Mouse (Mus musculus) erythroblast, adult 5-6 weeks (primary cell): Measurements from ENCODE around the gene Plekhh1. TPM values are rescaled to one million over a fixed set of nuclear protein-coding genes. Genes with fewer than 3 reads are reported as not detected.
"Not testable (repeated sequence)": the region's sequence is repeated elsewhere in the genome, so short reads cannot be mapped to it uniquely, and the experiment has no call there.

ENCODE experiments used
- ATAC-seq: replicated peaks from 2 replicates; pipeline ENCODE4 v1.8.0; 2016; ENCODE audit warnings: moderate number of reproducible peaks, mild to moderate bottlenecking, moderate TSS enrichment, inconsistent platforms; ENCODE audit not compliant: poor library complexity, low FRiP score, severe bottlenecking
- total RNA-seq, 2 experiments: library from RNA; stranded (forward) in 1 of 2; stranded (reverse) in 1 of 2; fragments of 150-400 nt in 1 of 2; fragments of 200-764, 138-1000 nt in 1 of 2; gene quantifications; 2 replicates each; pipeline versions ENCODE4 v1.2.3 to v1.2.4; 2015 to 2017; ENCODE audit warnings: low replicate concordance in 2 of 2

Plekhh1 gene
- total RNA-seq, 2 experiments from 2014 or later, result not detected

DNA sequence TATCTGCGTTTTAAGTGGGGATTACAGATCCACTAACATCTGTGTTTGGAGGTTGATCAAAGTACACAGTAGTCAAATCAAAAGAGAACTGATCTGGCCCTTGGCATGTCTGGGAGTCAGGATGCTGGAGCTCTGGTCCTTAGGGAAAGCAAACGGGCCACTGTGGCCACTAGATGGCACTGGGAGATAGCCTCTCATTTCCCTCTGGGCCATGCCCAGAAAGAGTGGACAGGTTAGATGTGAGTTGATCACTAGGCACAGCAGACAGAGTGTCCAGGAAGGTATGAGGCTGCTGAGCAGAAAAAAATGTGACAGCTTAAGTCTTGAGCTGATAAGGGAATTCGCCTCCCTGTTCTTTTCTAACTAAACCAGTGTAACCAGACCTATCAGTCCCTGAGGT is 6.1 kb upstream of the Plekhh1 start:
- ATAC-seq, result no peak

DNA sequence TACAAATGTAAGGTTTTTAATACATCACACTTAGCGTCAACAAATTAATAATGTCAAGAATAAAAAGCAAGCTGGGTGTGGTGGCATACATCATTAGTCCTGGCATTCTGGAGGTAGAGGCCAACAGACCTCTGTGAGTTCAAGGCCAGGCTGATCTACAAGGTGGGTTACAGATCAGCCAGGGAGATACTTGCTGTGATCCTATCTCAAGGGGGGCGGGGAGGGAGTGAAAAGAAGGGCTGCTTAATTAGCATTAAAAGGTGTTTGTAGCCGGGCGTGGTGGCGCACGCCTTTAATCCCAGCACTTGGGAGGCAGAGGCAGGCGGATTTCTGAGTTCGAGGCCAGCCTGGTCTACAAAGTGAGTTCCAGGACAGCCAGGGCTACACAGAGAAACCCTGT is 1.4 kb upstream of the Plekhh1 start:
- not testable (repeated sequence) for ATAC-seq

DNA sequence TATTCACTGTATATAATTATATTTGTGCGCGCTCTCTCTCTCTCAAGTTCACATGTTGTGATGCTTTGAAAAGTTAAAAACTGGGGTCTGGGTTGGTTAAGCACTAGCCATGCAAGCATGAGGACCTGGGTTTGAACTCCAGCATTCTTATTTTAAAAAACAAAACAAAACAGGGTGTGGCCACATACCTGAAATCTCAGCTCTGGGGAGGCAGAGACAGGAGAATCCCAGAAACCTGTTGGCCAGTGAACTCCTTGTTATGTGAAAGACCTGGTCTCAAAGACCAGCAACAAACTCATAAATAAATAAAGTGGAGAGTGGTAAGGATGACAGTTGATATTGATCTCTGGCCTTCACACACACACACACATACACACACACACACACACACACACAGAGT is 5.4 kb downstream of the Plekhh1 start:
- no peak for ATAC-seq

DNA sequence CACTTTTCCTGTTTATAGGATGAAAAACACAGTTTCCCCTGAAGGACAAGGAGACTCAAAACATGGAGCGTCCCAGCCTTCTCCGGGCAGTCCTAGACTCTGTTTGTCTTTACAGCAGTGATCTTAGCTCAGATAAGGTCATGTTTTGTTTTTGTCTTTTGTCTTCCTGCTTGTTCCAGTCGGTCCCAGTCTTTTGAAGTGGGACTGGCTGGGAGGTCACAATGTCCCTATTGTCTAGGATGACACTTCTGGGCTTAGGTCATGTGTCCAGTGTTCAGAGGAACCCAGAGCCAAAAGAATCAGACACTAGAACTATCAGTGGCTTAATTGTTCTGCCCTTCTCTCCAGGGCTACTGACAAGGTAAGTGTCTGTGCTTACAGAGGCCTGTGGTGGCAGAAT is 6.4 kb downstream of the Plekhh1 start:
- ATAC-seq, result no peak

DNA sequence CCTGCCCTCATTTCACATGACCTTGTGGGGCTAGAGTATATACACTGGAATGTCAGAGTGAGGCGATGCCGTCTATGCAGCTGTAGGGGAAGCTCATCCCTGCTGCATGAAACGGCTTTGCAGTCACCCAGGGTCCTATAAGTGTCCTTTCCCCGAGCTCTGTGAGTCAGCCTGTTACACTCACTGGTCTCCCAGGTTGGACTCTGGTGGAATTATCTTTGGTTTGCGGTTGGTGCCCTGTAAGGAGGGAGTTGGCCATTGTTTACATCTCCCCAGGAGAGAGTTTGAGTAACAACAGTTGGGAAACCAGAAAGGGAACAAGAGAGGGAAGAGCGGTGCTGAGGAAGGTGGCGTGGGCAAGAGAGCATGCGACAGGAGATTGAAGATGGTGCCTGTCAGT is 10.7 kb downstream of the Plekhh1 start:
- no peak for ATAC-seq

DNA sequence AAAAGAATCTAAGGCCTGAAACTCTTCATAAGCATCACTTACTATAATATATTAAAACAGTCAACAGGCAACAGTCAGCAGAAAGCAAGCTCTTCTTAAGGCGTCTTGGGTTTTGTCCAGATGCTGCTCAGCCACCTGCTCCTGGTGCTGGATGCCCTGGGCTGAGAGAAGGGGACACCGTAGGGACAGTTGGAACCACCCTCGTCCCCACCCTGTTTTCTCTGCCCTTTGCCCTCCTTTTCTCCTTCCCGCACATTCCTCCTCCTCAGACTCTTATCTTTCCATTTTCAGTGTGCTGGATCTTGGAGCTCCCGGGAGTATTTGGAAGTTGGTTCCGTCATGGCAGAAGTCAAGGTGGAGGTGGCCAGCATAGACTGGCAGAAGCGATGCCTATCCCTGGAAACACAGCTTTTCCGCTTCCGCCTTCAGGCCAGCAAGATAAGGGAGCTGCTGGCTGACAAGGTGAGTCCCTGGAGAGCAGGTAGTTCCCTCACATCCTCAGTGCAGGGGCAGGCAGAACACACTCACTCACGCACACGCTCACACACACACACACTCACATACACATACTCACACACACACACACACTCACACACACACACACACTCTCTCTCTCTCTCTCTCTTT is 11.4 kb downstream of the Plekhh1 start:
- ATAC-seq, result no peak

DNA sequence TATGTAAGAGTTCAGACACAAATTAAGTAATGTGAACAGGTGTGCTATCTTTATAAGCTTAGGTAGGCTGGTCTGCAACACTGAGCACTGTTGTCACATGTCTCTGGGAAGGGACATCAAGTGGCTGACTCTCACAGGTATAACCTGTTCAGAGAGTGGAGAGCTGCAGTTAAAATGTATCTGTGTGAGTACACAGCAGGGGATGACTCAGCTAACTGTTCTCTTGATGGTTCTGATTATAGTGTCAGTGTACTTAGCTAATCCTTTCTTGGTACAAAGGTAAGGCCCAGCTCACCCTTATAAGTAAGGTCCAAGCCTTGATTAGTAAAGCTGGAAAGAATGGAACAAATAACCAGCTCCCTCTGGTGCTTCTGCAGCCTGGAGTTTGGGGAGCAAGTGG is 12.5 kb downstream of the Plekhh1 start:
- no peak for ATAC-seq

DNA sequence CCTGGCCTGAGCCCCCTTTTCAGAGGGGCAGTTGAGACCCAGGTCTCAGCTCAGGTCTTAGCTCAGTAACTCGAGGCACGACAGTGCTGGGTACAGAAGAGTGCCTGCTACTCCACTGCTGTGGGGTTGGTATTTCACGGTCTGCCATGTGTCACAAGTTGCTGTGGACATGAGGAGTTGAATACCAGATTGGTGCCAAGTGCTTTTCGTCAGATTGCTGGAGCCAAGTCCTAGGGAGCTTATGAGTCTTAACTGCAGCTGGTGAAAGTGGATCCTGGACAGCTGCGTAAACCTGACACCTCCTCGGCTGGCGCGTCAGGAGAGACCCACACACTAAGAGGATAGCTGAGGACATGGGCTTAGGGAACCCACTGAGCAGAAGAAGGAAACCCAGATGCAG is 15.7 kb downstream of the Plekhh1 start:
- no peak for ATAC-seq

DNA sequence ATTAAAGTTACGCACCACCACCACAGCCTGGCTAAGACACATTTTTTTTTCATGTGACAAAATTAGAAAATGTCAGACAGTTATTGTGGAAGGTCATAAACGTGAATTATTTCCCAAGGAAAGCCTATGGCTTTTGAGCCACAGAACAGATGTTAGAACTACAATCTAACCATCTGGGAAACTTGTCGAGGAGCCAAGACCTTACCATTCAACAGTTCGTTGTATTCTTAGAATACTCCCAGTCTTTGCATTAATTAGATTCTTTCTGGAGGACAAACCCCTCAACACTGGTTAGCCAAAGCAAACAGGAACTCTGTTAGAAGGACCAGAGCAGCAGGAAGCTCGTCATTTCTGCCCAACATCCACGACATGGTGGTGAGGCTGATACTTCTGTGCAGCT is 17.2 kb downstream of the Plekhh1 start:
- ATAC-seq, result no peak

DNA sequence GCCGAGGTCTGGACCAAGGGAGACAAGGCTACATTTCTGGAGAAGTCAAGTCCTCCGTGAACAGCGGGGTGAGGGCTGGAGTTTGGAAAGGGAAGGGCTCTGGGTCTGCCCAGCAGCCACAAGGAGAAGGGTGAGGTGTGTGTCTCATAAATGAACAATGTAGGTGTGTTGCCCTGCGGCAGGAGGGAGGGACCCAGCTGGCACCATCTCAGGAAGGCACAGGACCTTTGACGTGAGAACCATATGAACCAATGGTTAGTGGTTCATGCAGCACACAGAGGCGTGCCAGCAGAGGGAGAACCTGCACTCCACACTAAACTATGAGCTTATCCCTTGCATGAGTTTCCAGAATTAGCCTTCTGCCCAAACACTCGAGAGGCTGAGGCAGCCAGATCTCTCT is 18.2 kb downstream of the Plekhh1 start:
- ATAC-seq, result no peak

DNA sequence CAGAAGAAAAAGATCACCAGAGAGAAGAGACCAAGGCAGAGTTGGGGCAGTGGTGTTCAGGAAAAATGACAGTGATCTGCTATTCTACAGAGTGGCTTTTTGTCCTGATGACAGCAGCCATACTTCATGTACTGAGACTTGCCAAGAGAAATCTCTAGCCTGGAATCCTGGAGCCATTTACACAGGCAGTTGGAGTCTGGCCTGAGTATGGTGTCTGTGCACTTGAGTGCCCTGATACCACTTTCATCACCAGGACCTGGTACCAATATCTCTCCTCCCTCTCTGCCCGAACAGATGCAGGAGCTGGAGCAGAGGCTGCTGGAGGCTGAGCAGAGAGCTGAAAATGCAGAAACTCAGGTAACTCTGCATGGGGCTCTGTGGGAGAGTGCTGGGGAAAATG is 19.9 kb downstream of the Plekhh1 start:
- no peak for ATAC-seq

DNA sequence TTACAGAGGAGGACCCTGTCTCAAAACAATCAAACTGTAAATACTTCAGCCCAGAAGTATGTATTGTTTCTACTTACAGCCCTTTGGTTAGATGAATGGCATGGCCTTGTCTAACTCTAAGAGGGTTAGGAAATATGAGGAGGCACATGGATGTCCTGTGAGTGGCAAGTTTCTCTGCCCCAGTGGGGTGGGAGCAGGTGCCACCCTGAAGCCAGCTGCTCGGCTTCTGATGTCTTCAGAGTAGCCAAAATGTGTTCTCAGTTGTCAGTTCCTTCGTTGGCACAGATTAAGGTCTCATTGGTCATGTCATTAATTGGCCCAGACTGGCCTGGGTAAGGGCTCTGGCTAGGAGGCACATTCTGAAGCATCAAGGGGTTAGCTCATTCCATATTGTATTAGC is 20.8 kb downstream of the Plekhh1 start:
- no peak for ATAC-seq

DNA sequence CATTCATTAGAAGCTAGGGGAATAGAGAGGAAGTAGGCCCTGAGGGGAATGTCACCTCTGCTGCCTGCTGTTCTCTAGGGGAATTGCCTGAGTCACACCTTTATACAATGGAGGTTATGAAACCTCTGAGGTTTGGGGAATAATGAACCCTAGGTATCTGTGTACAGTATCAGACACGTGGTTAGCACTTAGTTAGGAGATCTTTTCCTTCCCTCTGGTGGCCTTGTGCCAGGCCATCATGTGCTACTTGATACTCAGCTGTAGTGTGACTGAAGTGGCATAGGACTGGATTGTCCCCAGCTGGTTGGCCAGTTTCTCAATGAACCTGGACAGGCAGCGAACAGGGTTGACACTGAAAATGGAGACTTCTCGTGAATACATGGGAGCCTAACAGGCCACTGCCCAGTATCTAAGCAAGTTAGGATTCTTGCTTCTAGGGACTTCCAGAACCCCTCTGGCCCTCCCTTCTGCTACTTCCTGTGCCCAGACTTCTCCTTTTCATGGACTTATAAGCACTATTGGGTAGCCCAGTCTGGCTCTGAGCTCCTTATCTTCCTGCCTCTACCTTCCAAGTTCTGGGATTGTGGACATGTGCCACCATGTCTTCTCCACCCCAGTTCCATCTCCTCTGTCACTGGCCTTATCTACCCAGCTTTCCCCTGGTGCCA is 21.7 kb downstream of the Plekhh1 start:
- no peak for ATAC-seq

DNA sequence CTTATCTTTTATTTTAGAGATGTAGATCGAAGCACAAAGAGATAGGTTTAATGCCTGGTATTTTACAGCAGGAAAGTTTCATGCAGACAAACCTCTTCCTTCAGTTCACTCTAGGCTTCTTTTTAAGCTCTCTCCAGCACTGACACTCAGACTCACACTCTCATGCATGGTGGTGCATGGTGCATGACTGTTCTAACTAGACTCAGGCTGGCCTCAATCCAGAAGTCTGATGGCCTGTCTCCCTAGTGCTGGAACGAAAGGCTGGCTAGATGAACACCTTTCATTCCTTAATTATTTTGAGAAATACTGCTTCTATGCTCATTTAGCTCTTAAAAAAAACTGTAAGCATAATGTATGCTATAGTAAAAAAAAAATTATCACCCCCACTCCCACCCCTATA is 23.1 kb downstream of the Plekhh1 start:
- no peak for ATAC-seq

DNA sequence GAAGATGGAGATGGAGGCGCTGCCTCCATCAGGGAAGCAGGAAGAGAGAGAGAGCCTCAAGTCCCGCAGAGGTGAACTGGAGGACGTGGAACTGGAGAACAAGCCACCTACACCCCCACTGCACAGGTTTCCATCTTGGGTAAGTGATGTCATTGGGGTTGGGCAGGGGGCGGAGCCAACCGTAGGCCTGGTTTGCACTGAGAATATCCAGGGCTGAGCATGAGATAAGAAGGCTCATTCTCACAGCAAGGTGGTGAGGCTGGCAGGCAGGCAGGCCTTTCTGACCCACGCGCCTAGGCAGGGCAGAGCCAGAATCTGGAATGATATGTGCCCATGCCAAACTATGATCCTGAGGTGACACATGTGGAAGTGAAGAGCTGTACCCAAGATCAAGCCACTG is 26.3 kb downstream of the Plekhh1 start:
- no peak for ATAC-seq

DNA sequence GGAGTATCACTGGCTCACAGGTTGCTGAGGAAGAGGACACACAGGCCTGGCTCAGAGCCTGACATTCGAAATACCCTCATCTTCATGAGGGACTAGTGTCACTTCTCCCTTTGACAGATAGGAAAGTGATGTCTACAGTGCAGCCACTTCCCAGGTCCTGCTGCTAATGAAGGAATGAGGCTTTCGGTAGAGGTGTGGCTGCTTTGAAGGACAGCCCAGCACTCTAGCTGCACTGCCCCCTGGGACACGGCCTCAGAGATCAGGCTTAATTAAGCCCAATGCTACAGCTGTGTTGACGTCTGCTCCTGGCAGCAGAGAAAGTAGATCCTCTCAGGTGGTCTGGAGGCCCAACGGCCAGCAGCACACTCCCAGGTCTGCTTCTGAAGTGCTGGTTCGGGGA is 30.6 kb downstream of the Plekhh1 start:
- no peak; the same call in 1 of the 2 replicates for ATAC-seq

DNA sequence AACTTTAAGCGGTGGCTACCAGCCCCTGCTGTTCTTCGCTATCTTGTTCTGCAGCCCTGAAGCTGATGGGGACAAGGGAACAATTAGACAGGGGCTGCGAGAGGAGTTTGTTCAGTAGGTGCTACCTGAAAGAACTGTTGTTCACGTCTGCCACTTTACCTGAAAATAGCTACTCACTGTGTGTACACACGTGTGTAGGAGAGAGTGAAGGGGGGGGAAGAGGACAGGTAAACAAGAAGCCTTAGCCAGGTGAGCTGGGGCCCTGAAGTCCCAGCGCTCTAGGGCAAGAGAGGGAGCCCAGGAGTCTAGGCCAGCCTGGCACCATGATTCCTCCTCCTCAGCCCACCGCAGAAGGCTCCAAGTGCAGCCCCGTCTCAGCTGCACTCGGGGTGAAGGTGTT is 31.2 kb downstream of the Plekhh1 start:
- ATAC-seq, result no peak

DNA sequence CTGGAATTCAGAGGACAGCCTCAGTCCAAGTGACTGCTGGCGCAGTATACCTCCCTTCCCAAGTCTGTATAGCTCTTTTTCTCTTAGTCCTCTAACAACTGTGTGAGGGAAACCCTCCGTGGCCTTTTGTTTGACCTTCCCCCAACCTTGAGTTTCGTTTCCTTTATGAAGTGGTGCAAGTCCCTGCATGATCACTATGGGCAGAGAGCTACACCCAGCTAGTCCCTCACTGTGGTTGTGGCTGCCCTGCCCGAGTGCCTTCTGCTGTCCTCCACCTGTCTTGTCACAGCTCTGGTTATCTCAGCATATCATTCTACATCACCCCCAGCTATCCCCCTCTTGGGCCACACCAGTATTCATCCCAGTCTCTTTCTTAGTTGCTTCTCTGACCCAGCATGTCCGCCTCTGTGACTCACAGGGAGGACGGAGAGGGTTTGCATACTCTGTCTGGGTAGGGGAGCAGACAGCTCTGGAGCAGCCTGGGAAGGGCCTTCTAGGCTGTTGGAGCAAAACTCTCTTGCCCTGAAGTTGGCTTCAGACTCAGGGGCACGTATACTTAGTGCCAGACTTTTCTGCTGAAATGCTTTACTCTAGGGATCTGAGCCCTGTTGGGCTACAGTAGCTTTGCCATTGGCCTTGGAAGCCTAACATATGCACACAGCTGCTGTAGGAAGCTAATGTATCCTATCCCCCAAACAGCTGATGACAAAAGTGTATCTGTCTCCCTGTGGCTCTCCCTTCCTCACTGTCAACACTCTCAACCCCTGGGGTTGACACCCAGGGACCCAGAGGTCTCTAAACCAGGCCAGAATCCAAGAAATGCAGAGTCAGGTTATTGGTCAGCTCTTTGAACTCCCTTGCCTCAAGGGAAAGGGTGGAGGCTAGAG is 32.0 kb downstream of the Plekhh1 start:
- ATAC-seq, result no peak

DNA sequence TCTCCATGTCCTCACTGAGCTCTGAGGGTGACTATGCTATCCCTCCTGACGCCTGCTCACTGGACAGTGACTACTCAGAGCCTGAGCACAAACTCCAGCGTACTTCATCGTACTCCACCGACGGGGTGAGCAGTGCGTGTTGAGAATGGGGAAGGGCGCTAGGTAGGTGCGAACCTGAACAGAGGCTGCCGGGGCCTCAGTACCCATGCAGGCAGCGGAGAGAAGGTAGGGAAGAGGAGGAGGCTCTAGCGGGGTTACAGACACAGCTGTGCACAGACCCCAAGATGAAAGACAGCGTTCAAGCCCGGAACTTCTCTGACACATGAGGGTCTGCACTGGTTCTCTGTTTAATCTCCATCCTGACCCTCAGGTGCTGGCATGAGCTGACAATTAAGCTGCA is 35.5 kb downstream of the Plekhh1 start:
- no peak for ATAC-seq

DNA sequence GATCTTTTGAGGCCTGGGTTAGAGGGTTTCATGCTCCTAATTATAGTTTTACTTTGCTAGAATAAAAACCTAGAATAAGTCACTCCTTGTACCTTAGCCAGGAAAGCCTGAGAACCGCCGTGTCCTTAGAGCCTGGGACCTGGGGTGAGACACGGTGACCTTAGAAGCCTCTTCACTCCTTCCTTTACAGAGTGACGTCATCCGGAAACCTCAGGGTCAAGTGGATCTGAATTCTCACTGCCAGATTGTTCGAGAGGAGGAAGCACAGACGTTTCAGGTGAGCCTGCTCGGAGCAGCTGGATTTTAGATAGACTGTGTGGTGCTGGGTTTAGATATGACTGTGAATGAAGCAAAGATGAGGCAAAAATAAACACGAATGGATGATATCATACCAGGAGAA is 37.5 kb downstream of the Plekhh1 start:
- no peak for ATAC-seq

DNA sequence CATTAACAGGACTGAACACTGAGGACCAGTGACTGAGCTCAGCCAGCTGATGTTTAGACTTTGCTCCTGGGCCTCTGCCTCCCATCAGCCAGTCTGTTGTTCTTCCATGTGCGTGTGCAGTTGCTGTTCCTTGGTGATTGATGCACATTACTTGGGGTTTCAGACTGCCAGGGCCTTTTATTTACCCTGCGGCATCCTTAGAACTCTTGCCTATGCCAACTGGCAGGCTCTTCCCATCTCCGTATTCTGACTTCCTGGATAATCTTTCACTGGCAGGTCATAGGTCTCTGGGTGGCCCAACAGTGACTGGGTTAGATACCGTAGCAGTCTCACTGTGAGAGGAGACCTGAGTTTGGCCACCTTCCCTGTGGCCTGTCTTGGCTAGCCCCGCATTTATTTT is 38.6 kb downstream of the Plekhh1 start:
- no peak for ATAC-seq
